Mouse (Mus musculus) adipocyte (in vitro differentiated cells): ENCODE results near the gene Rhpn2.
A peak's percentile ranks its signal among the peaks of the same experiment; 100 is the strongest.

Source experiments
- DNase-seq: peaks from one replicate; pipeline ENCODE4 v3.0.0-alpha.2; 2016; ENCODE audit warnings: low spot score

Rhpn2 gene

GRCm38 (mm10) chr7:35347918-35348700, 14.1 kb downstream of the Rhpn2 start:
- DNase-seq, result no peak

DNA sequence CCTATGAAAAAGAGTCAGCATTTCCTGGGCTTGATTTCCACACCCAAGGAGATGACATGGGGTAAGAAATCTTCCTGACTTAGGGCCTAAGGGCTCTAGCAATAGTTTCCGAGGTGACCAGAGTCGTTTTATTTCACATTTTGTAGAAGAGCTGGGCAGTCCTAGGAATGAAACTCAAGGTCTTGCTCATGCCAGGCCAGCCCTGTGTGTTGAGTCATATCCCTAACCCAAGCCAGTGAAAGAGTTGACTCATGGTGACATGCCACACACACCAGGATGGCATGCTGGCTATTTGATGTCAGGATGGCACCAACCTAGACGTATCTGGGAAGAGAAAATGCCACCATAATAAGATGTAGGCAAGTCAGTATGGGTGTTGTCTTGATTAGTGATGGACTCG, 15.1 kb downstream of the Rhpn2 start:
- peak; percentile 3 for DNase-seq

DNA sequence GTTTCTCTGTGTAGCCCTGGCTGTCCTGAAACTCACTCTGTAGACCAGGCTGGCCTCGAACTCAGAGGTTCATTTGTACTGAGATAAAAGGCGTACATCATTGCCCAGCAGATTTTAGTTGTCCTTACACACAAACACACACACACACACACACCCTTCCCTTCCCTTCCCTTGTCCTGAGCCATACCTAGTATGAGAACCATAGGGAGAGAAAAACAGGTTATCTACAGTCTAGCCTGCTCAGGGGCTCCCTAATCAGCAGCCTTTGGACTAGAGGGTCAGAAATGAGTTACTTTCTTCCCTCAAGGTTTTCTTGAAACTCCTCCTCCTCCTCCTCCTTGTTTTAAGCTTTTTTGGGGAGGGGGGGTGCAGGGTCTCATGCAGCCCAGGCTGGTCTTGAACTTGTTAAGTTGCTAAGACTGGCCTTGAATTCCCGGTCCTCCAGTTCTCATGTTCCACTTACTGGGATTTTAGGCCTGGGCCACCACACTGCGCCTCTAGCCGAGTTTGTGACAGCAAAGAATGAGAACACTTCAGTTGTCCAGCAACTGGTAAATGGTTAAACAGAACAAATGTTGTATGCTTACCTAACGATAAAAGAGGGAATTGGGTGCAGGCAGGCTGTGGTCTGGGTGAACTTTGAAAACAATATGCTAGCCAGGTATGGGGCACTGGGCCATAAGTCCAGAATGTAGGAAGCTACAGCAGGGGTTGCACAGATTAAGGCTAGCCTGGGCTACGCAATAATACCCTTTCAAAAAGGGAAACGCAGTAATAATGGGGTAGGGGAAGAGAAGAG, 16.1 kb downstream of the Rhpn2 start:
- no peak for DNase-seq

DNA sequence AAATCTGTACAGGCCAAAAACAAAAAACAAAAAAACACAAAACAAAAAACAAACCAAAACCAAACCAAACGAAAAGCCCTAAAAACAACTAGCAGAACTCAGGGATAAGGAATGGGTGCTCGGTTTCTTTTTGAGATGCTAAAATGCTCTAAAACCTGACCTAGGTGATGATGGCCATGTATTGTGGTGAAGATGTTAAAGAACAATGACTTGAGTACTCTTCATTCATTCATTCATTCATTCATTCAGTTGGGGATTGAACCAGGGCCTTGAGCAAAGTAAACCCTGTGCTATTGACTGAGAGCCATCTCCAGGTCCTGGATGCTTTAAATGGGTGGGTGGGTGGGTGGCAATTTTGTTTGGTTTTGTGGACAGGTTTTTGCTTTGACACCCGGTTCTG, 17.2 kb downstream of the Rhpn2 start:
- no peak for DNase-seq

DNA sequence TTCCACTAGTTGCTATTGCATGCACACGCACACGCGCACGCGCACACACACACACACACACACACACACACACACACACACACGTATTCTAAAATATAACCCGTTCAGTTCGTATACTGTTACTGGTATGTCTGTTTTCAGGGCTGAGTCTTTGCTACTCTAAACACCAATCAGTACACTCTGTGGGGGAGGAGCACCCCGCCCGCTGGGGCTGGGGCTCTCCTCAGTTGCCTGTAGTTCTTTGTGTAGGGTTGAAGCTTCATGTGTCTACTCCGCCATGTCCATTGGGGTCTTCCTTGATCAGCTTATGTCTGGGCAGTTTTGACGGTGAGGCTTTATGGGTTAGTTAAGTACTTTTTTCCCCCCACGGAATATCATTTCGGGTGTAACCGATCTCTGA, 19.3 kb downstream of the Rhpn2 start:
- DNase-seq, result no peak

GRCm38 (mm10) chr7:35355303-35355872, 21.4 kb downstream of the Rhpn2 start:
- no peak for DNase-seq

GRCm38 (mm10) chr7:35357621-35358020, 23.7 kb downstream of the Rhpn2 start:
- DNase-seq, result no peak

DNA sequence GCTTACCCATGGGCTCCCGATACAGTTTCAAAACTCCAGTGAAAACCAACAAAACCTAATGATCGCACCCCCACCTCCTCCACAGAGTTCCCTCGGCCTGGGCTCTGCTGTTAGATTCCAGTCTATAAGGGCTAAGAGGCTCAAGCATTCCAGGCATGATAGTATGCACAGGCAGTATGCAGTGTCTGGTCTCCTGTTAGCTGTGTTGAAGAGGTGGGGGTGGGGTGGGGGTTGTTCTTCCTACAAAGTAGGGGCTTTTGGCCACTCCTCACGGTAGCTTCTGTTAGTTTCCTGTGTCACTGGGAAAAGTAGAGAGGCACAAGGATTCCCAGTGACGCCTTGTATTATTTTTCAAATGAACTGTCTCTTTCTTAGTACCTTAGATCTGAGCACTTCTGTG, 28.3 kb downstream of the Rhpn2 start:
- DNase-seq, result no peak

- no peak for DNase-seq
Measured at GRCm38 (mm10) chr7:35362868-35363267, 28.9 kb downstream of the Rhpn2 start.

DNA sequence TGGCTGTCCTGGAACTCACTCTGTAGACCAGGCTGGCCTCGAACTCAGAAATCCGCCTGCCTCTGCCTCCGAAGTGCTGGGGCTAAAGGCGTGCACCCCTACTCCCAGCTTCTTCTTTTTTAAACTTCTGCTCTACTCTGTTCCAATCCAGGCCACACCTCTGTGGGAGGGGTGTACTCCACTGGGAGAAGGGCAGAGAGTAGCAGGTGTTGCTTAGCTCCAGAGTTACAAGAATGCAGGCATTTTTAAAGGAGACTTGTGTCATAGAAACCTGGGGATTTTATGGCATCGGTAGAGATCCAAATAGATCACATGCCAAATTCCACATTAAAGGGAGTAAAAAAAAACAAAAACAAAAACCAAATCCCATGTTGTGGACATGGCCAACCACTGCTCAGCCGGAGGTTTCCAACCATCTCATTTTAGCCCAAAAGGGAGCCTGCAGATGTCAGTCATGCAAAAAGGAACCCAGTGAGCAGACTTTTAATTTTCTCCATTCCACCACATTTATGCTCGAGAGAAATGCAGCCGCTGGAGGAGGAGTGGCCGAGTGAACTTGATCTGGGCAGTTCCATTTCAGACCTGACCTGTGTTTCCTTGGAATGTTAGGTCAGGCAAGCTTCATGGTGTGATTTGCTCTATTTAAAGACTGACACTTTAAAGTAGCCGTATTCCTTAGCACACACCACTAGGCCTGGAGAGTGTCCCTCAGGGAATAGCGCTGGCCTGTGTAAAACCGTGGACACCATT, 31.4 kb downstream of the Rhpn2 start:
- no peak for DNase-seq

GRCm38 (mm10) chr7:35371096-35371495, 37.1 kb downstream of the Rhpn2 start:
- no peak for DNase-seq

- DNase-seq, result no peak
Measured at GRCm38 (mm10) chr7:35372483-35373017, 38.6 kb downstream of the Rhpn2 start.

- no peak for DNase-seq
Measured at GRCm38 (mm10) chr7:35373146-35373989, 39.4 kb downstream of the Rhpn2 start.

- DNase-seq, result no peak
Measured at GRCm38 (mm10) chr7:35374265-35374664, 40.3 kb downstream of the Rhpn2 start.

GRCm38 (mm10) chr7:35376623-35377022, 42.7 kb downstream of the Rhpn2 start:
- no peak for DNase-seq

DNA sequence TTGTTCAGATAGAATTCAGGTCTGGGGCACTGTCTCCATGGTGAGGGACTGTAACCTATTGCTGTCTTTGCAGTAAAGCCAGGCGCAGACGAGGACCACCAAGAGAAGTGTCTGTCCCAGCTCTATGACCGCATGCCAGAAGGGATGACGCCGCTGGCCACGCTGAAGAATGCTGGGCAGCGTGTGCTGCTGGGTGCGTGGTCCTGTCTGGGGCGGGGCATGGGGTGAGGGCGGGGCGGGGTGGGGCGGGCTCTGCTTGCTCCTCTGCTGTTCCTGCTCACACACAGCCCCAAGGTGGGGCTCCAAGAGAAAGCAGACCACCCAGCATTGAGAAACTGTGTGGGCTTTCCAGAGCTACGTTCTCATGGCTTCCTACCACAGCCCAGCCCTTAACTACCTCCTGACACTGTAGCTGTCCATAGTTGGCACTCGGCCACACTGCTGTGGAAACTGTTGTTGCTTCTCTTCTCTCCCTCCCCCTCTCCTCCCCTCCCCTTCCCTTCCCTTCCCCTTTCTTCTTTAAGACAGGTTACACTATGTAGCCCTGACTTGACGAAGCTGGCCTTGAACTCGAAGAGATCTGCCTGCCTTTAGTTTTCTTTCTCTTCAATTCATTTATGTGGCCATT, 45.6 kb downstream of the Rhpn2 start:
- DNase-seq, result peak; percentile 39

DNA sequence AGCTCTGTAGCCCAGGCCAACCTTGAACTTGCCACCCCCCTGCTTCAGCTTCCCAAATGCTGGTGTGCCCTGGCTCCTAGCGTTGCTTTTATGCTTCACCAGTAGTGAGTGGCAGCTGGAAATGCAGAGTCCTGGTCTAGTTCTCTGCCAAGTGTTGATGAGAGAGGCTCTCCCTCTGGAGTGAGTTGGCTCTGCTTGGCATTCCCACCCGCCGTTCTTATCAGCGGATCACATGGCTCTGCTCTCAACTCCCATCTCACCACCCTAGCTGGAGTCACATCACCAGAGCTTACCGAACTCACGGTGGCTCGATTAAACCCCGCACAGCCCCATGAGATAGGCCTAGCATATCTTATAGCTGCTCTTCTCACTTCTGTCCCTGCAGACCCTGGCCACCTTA, 46.4 kb downstream of the Rhpn2 start:
- DNase-seq, result no peak

DNA sequence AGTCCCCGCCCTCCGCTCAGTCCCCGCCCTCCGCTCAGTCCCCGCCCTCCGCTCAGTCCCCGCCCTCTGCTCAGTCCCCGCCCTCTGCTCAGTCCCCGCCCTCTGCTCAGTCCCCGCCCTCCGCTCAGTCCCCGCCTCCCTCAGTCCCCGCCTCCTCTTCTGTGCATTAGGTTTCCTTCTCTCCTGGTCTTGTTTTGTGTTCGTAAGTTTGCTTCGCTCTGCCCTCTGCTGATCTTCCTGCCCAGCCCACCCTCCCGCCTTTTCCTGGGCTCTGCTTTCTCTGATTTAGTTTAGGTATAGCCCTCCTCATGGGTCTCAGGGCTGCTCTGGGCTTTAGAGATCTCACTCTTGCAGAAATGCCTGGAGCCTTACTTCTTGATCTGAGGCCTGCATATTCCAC, 47.9 kb downstream of the Rhpn2 start:
- DNase-seq, result no peak

DNA sequence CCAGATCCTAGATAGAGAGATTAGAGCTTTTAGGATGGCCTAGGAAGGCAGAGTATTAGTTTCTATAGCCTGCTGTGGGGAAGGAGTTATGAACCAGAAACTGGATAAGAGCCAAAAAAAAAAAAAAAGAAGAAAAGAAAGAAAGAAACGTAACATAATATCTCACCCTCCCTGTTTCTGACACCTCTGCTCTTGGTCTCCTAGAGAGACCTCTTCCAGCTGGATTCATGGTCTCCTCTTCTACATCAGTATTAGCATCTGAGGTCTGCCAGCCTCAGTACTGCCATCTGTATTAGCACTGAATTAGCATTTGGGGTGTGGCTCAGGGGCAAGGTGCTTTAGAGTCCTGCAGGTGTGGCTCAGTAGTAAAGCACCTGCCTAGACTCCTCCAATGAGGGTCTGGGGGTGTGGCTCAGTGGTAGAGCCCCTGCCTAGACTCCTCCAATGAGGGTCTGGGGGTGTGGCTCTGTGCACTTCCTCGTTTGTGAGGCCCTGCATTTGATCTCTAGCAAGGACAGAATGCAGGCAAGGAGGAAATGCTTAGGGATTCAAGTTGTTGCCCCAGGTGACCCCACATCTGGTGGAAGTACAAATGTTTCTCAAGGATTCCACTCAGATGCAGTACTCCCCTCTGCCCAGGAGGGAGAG, 48.9 kb downstream of the Rhpn2 start:
- no peak for DNase-seq

DNA sequence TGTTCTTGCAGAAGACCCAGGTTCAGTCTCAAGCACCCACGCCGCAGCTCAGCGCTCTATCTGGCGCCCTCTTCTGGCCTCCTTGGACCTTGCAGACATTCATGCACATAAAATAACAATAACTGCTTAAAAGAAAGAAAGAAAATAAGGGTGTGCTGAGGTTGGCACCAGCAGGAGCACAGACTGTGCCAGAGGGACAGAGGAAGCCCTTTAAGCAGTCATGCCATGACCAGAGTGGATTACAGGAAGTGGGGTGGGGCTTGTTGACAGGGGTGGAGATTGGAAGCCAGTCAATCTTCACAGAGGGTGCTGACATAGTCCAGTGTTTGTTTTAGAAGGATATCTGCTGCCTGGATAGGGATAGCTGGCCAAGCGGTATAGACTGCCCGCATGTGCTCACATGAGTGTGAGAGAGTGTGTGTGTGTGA, 52.6 kb downstream of the Rhpn2 start:
- DNase-seq, result peak; percentile 39
